Mouse (Mus musculus) hindbrain, embryonic 16.5 days (tissue): ENCODE measurements at regions not wholly inside any gene's neighbourhood (a gene's known extent, or its start where the extent isn't known, plus 50 kb on each side); places are given as distances from the start of the nearest gene placed in this dataset.

ENCODE experiments used
- ATAC-seq: fragments of 200-750 bp; cut with Nextera tagmentation; 2 replicates; pipeline ENCODE4 v1.8.0; 2017; ENCODE audit warnings: moderate TSS enrichment, moderate library complexity
- H3K27ac ChIP-seq: fragments of 300-500 bp; sonication (generic); 2 replicates; pipeline ENCODE4 v1.5.1; 2014; ENCODE audit warnings: low read depth, mild to moderate bottlenecking, control low read depth, low read length, moderate library complexity
- H3K27me3 ChIP-seq: fragments of 300-500 bp; sonication (generic); replicated peaks from 2 replicates; pipeline ENCODE4 v1.6.1; 2014; ENCODE audit warnings: low read length; ENCODE audit not compliant: control insufficient read depth, insufficient read depth
- H3K36me3 ChIP-seq: fragments of 300-500 bp; sonication (generic); 2 replicates; pipeline ENCODE4 v1.6.1; 2014; ENCODE audit warnings: mild to moderate bottlenecking, low read length, moderate library complexity, mixed read lengths; ENCODE audit not compliant: control insufficient read depth, insufficient read depth
- H3K4me1 ChIP-seq: fragments of 300-500 bp; sonication (generic); 2 replicates; pipeline ENCODE4 v1.6.1; 2014; ENCODE audit warnings: low read depth, low read length; ENCODE audit not compliant: control insufficient read depth, insufficient read depth
- H3K4me2 ChIP-seq: fragments of 300-500 bp; sonication (generic); 2 replicates; pipeline ENCODE4 v1.6.1; 2014; ENCODE audit warnings: mild to moderate bottlenecking, low read length, control low read depth, moderate library complexity
- H3K4me3 ChIP-seq: fragments of 300-500 bp; sonication (generic); 2 replicates; pipeline ENCODE4 v1.5.1; 2014; ENCODE audit warnings: mild to moderate bottlenecking, low read length, control low read depth, moderate library complexity
- H3K9ac ChIP-seq: fragments of 300-500 bp; sonication (generic); 2 replicates; pipeline ENCODE4 v1.6.1; 2014; ENCODE audit warnings: low read depth, mild to moderate bottlenecking, control low read depth, low read length, moderate library complexity
- H3K9me3 ChIP-seq: fragments of 300-500 bp; sonication (generic); 2 replicates; pipeline ENCODE4 v1.6.1; 2014; ENCODE audit warnings: mild to moderate bottlenecking, low read length, moderate library complexity; ENCODE audit not compliant: control insufficient read depth
- WGBS: fragments of 180-500 bp; shearing (Covaris S2); extraction: QIAGEN DNeasy Blood & Tissue Kit; methylation state at CpG from one replicate; pipeline ENCODE4 v1.1.7; 2014; 5-methylcytosine and 5-hydroxymethylcytosine counted together

DNA sequence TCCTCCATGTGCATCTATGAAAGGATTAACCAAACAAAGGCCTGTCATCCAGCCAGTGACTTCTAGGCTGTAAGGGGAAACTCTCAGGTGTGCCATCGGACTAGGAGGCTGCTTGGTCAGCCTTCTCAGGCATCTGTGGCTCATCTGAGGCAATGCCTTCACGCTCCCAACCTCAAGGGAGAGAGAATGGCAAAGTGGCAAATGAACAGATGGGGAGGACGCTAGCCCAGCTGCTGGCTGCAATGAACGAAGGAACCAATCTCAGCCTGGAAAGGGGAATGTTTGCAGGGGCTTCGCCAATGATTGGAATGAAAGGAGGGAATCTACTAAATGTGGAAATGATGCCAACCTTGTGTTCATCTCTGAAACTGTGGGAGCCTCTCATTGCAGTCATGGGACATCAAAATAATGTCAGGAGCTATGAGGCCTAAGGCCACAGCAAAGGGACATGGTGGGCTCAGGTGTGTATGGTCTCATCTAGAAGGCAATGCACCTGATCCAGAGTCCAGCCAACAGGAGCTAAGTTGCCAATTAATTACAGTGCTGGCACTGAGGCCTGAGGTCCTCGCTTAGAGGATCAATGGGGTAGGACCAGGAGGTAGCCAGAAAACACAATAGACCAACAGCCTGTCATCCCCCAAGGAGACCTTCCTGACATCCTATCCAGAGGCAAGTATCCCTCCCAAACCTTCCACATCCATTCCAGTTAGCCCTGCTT is 108.9 kb upstream of the Ptprt start:
- Histone ChIP-seq H3K4me3 (no peak overlapping the region), H3K27ac (no peak overlapping the region), H3K9ac (no peak overlapping the region), H3K4me1 (no peaks in the 10 kb centered on the region), H3K36me3 (no peaks in the 10 kb centered on the region), H3K27me3 (no peaks in the 10 kb centered on the region), H3K9me3 (no peaks in the 10 kb centered on the region), H3K4me2 (no peak overlapping the region)
- 75% methylated on average over 6 of the region's 6 CpGs for WGBS
- no peak for ATAC-seq

DNA sequence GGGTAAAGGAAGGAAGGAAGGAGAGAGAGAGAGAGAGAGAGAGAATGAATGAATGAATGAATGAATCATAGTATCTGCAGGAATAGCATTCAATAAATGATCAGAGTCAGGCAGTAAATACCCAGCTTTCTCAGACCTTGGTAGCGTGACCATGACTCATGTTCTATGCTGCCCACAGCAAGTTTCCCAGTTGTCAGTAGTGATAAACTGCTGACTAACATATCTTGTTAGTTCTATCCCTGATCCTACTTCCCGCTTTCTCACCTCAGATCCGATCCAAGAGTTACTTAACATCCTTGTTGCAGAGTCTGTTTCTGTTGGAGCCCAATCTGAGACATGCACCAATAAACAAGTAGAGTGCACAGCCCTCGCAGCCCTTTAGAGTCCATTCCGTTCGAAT is 103.1 kb upstream of the Ptprt start:
- 95% methylated on average over 6 of the region's 6 CpGs for WGBS
- no peak for ATAC-seq
- H3K9ac ChIP-seq, result no peak overlapping the region
- no peak overlapping the region for H3K4me3 ChIP-seq
- H3K27ac ChIP-seq, result no peak overlapping the region
- H3K4me1 ChIP-seq, result no peaks in the 10 kb centered on the region
- H3K27me3 ChIP-seq, result no peaks in the 10 kb centered on the region
- no peak overlapping the region for H3K4me2 ChIP-seq
- no peaks in the 10 kb centered on the region for H3K9me3 ChIP-seq
- H3K36me3 ChIP-seq, result no peaks in the 10 kb centered on the region

DNA sequence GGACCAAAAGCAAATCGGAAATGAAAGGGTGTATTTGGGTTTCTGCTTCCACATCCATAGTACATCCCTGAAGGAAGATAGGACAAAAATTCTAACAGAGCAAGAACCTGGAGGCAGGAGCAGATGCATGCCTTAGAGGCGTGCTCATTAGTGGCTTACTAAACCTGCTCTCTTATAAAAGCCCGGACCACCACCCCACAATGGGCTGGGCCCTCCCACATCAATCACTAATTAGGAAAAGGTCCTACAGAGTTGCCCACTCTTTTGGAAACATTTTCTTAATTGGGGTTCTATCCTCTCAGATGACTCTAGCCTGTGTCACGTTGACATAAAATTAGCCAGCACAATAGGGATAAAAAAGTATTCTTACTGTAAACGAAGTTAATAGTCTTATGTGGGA is 79.6 kb upstream of the Ptprt start:
- no peak overlapping the region for H3K27ac ChIP-seq
- no peaks in the 10 kb centered on the region for H3K27me3 ChIP-seq
- H3K4me3 ChIP-seq, result no peak overlapping the region
- H3K4me1 ChIP-seq, result no peaks in the 10 kb centered on the region
- no peak overlapping the region for H3K4me2 ChIP-seq
- H3K9me3 ChIP-seq, result no peaks in the 10 kb centered on the region
- H3K9ac ChIP-seq, result no peak overlapping the region
- ATAC-seq, result no peak
- 73% methylated on average over 5 of the region's 5 CpGs for WGBS
- H3K36me3 ChIP-seq, result no peaks in the 10 kb centered on the region

DNA sequence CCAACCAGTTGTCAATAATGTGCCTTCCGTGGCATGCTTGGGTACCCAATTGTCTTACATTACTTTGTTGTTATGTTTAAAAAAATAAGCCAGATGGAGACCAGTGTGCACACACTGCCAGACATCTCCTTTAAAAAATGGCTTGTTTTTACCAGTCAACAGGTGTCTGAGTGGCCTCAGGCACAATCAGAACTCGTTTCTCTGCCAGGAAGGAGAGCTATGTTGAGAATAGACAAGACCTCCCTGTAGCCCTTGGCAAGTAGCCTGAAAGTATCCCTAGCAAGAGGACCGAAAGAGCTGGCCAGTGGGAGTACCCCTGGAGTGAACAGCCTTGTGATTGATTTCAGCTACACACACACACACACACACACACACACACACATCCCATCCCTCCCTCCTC is 74.8 kb upstream of the Ptprt start:
- H3K4me2 ChIP-seq, result no peak overlapping the region
- H3K4me1 ChIP-seq, result no peaks in the 10 kb centered on the region
- no peaks in the 10 kb centered on the region for H3K27me3 ChIP-seq
- H3K27ac ChIP-seq, result no peak overlapping the region
- H3K9ac ChIP-seq, result no peak overlapping the region
- H3K9me3 ChIP-seq, result no peaks in the 10 kb centered on the region
- 47% methylated on average over 3 of the region's 3 CpGs for WGBS
- no peak overlapping the region for H3K4me3 ChIP-seq
- H3K36me3 ChIP-seq, result no peaks in the 10 kb centered on the region
- ATAC-seq, result no peak

DNA sequence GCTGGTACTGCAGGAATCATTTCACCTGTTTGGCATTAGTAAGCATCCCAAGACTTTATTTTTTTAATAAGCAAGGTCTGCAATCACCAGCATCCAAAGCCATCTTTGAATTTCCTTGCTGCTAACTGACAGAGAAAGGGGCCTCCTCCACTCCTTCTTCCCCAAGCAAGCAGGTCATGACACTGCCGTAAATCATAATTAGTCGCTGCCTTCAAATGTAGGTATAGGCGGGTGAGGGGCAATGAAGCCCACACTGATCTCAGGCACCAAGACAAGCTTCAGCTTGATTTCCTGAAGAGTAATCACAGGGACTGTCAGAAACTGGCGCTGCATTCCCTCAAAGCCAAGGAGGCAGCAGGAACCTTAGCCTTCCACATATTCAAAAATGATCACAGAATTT is 73.3 kb upstream of the Ptprt start:
- H3K9ac ChIP-seq, result no peak overlapping the region
- ATAC-seq, result no peak
- H3K4me2 ChIP-seq, result no peak overlapping the region
- H3K4me1 ChIP-seq, result no peaks in the 10 kb centered on the region
- H3K36me3 ChIP-seq, result no peaks in the 10 kb centered on the region
- no peaks in the 10 kb centered on the region for H3K9me3 ChIP-seq
- no peak overlapping the region for H3K27ac ChIP-seq
- WGBS, result 60% methylated on average over 4 of the region's 4 CpGs
- no peak overlapping the region for H3K4me3 ChIP-seq
- H3K27me3 ChIP-seq, result no peaks in the 10 kb centered on the region

DNA sequence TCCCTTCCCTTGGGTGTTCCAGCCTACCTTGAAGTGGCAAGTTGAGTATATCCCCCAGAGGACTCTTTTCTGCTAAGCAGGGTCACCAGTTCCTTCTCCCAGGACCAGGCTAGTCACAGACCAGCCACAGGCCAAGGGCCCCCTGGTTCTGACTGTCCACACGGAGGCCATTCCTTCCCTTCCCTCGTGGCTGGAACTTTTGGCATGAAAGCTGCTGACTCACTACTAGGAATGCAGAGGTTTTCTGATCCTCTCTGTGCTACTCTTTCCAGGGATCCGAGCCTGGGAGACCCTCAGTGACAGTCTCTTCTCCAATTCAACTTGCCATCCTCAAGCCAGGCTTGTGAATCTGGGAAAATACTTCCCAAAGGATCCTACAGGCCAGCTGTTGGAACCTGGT is 59.1 kb upstream of the Ptprt start:
- H3K9me3 ChIP-seq, result no peaks in the 10 kb centered on the region
- no peaks in the 10 kb centered on the region for H3K36me3 ChIP-seq
- WGBS, result 73% methylated on average over 3 of the region's 3 CpGs

DNA sequence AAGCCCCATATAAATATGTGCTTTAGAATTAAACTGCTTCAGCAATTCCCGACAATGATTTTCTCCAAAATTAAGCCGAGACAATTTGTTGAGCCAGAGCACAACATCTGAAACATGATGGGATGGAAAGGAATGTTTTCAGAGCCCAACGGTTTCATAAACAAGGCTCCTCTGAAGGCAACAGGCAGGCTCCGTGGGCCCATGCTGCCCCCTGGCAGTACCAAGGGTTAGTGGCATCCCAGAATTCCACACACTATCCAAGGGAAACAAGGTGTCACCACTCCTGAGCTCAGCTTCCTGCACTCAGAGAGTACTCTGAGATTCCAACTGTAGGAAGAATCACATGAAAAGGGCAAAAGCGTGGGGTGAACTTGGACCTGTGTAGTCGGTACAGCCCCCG is 57.5 kb upstream of the Ptprt start:
- Histone ChIP-seq H3K9ac (no peak overlapping the region), H3K9me3 (no peaks in the 10 kb centered on the region), H3K4me1 (no peaks in the 10 kb centered on the region; the same call in 1 of the 2 replicates), H3K27ac (no peak overlapping the region), H3K4me3 (no peak overlapping the region), H3K36me3 (no peaks in the 10 kb centered on the region), H3K4me2 (no peak overlapping the region), H3K27me3 (no peaks in the 10 kb centered on the region)
- no peak; the same call in 1 of the 2 replicates for ATAC-seq
- WGBS, result 72% methylated on average over 7 of the region's 7 CpGs

More for the DNA sequence above, 59.1 kb upstream of the Ptprt start:
- ATAC-seq, result no peak
- no peak overlapping the region for H3K4me3 ChIP-seq
- no peaks in the 10 kb centered on the region; the same call in 1 of the 2 replicates for H3K4me1 ChIP-seq
- no peak overlapping the region for H3K4me2 ChIP-seq
- no peaks in the 10 kb centered on the region for H3K27me3 ChIP-seq
- H3K27ac ChIP-seq, result no peak overlapping the region
- no peak overlapping the region for H3K9ac ChIP-seq

DNA sequence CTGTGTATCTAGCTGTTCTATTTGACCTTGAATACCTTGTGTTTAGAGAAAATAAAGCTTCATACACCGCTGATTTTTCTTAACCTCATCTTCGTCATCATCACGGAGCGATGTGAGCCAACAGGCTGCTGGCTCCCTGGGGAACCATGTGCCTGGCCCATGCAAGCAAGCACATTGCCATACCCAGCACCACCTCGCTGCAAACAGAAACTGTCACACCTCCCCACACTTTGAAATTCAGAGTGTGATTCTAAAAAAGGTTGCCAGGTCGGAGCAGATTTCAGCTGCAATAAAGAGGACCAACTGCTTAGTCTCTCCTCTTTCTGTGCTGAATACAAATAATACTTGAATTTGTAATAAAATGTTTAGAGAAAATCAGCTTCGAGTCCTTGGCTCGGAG is 54.0 kb upstream of the Ptprt start:
- Histone ChIP-seq H3K36me3 (no peaks in the 10 kb centered on the region), H3K4me3 (no peak overlapping the region), H3K4me2 (no peak overlapping the region), H3K27ac (no peak overlapping the region), H3K4me1 (no peaks in the 10 kb centered on the region; the same call in 1 of the 2 replicates), H3K9ac (no peak overlapping the region), H3K27me3 (no peaks in the 10 kb centered on the region), H3K9me3 (no peaks in the 10 kb centered on the region)
- WGBS, result 85% methylated on average over 8 of the region's 8 CpGs
- ATAC-seq, result no peak

DNA sequence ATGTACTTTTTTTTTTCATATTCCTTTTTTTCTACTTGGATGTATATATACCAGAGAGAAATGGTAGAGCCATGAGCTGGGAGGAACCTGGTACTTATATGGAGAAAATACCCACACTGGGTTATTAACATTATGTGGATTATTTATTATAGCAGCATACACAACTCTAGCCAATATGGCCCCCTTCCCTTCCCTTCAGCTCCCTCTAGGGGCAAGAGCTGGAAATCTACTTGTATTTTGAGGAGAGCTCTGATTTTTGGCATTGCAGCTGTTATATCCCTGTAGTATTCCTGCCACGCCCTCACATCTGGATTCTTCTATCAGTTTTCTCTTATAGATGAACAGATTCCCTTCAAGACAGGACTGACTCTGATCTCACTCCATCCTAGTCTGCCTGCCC is 52.0 kb upstream of the Ptprt start:
- ATAC-seq, result no peak
- Histone ChIP-seq H3K36me3 (no peaks in the 10 kb centered on the region), H3K9me3 (no peaks in the 10 kb centered on the region), H3K27ac (no peak overlapping the region), H3K4me1 (no peaks in the 10 kb centered on the region), H3K27me3 (no peaks in the 10 kb centered on the region), H3K4me3 (no peak overlapping the region), H3K4me2 (no peak overlapping the region), H3K9ac (no peak overlapping the region)
- 70% methylated on average over 1 of the region's 1 CpGs for WGBS

DNA sequence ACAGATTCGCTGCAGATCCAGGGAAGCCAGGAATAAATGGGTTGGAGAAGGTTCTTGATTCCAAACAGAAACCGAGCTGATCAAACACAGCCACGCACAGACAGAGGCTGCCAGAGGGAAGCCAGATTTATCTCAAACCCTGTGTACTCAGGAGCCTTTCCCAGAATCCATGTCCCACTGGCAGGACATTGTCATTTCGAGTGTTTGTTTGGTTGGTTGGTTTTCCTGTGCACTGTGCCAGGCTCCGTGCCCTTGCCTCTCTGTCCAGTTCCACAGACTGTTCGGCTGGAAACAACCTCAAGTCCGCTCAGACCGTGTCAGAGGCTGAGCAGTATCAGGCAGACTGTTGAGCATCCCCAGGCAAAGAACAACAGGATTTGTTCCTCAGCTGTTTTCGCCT is 51.4 kb upstream of the Ptprt start:
- WGBS, result 94% methylated on average over 9 of the region's 9 CpGs
- no peak for ATAC-seq
- Histone ChIP-seq H3K9me3 (no peaks in the 10 kb centered on the region), H3K36me3 (no peaks in the 10 kb centered on the region), H3K9ac (no peak overlapping the region), H3K4me1 (no peaks in the 10 kb centered on the region), H3K4me2 (no peak overlapping the region), H3K27me3 (no peaks in the 10 kb centered on the region), H3K4me3 (no peak overlapping the region), H3K27ac (no peak overlapping the region)
